Comparison of ENCODE assay signal across 12 mouse cellular contexts in genomic region chr4:82804019-82804418, GRCm38 (mm10). TPM values are rescaled to one million over a fixed set of nuclear protein-coding genes. Genes with fewer than 3 reads are reported as not detected.
DNase-seq lines count a peak whose midpoint lies in the region.
"Had no signal": no experiment of that assay in that cellular context is flagged by ENCODE, and none has a peak within 500 bp of the region (broad histone marks: within the 10 kb centered on the region; RNA-seq: fewer than 3 reads in every experiment).

No protein-coding gene starts in this region.

- peak; percentile 23 for DNase-seq in cerebellum, adult 8-10 months
- DNase-seq in cerebellum, postnatal 25 days = no peak
- peak; percentile 39 for DNase-seq in kidney, adult 9 months
- DNase-seq in kidney, adult 18-20 months = no peak
- peak; percentile 46 for DNase-seq in 416B (ENCODE audit: low read depth)
- DNase-seq in embryo, embryonic 10.5 days (ENCODE audit: low spot score) = peak; percentile 73
- DNase-seq in right cerebral cortex, adult 2 months (ENCODE audit: low spot score in 2 of 2) = no peak
- no peak for DNase-seq in adrenal gland, adult 18-20 months (ENCODE audit: low spot score in 2 of 2)
- DNase-seq: adrenal gland, postnatal 36 days; B cell, adult 2 months; layer of hippocampus, adult 9-11 months; right cerebral cortex, postnatal 14 days had no signal

RNA-seq across cellular contexts. Expression of gene Zdhhc21, which starts 55.7 kb away (rescaled TPM):
- 10 to 100 TPM; 12.9 to 19.8 TPM for total RNA-seq in adrenal gland, adult 18-20 months (2021)

Comparison
In these comparisons a context has a peak if more than half of its experiments do, and no peak if none do; other contexts are left out.
1. DNase-seq: peak in cerebellum, adult 8-10 months (single experiment), kidney, adult 9 months (single experiment), 416B (single experiment) and embryo, embryonic 10.5 days (single experiment); none in cerebellum, postnatal 25 days (0 of 2), kidney, adult 18-20 months (single experiment), right cerebral cortex, adult 2 months (0 of 2) and adrenal gland, adult 18-20 months (0 of 2).